Mouse (Mus musculus) forebrain, embryonic 15.5 days (tissue): ENCODE measurements at regions not wholly inside any gene's neighbourhood (a gene's known extent, or its start where the extent isn't known, plus 50 kb on each side); places are given as distances from the start of the nearest gene placed in this dataset.

ENCODE experiments used
- ATAC-seq: fragments of 200-750 bp; cut with Nextera tagmentation; replicated peaks from 2 replicates; pipeline ENCODE4 v1.8.0; 2017; ENCODE audit warnings: mild to moderate bottlenecking, moderate TSS enrichment, moderate library complexity
- H3K27ac ChIP-seq: fragments of 300-500 bp; sonication (generic); replicated peaks from 2 replicates; pipeline ENCODE4 v1.5.1; 2015; ENCODE audit warnings: mild to moderate bottlenecking, inconsistent platforms
- H3K27me3 ChIP-seq: fragments of 300-500 bp; sonication (generic); 2 replicates; pipeline ENCODE4 v1.6.1; 2015; ENCODE audit warnings: inconsistent platforms
- H3K36me3 ChIP-seq: fragments of 300-500 bp; sonication (generic); 2 replicates; pipeline ENCODE4 v1.6.1; 2015; ENCODE audit warnings: mild to moderate bottlenecking, inconsistent platforms
- H3K4me1 ChIP-seq: fragments of 300-500 bp; sonication (generic); 2 replicates; pipeline ENCODE4 v1.6.1; 2015; ENCODE audit warnings: inconsistent platforms
- H3K4me2 ChIP-seq: fragments of 300-500 bp; sonication (generic); replicated peaks from 2 replicates; pipeline ENCODE4 v1.6.1; 2015; ENCODE audit warnings: mild to moderate bottlenecking, inconsistent platforms
- H3K4me3 ChIP-seq: fragments of 300-500 bp; sonication (generic); 2 replicates; pipeline ENCODE4 v1.5.1; 2015; ENCODE audit warnings: mild to moderate bottlenecking, inconsistent platforms
- H3K9ac ChIP-seq: fragments of 300-500 bp; sonication (generic); replicated peaks from 2 replicates; pipeline ENCODE4 v1.6.1; 2015; ENCODE audit warnings: mild to moderate bottlenecking, inconsistent platforms
- H3K9me3 ChIP-seq: fragments of 300-500 bp; sonication (generic); 2 replicates; pipeline ENCODE4 v1.6.1; 2016; ENCODE audit warnings: inconsistent platforms
- WGBS: fragments of 180-500 bp; shearing (Covaris S2); methylation state at CpG from one replicate; pipeline ENCODE4 v1.1.7; 2015; ENCODE audit warnings: mixed read lengths; 5-methylcytosine and 5-hydroxymethylcytosine counted together

GRCm38 (mm10) chr3:102309756-102310155, 105.3 kb upstream of the Vangl1 start:
- H3K27ac ChIP-seq: no peak overlapping the region
- no peak overlapping the region for H3K9ac ChIP-seq
- H3K36me3 ChIP-seq: no peaks in the 10 kb centered on the region
- H3K27me3 ChIP-seq: no peaks in the 10 kb centered on the region
- no peak overlapping the region for H3K4me2 ChIP-seq
- H3K4me3 ChIP-seq: no peak overlapping the region
- H3K9me3 ChIP-seq: no peaks in the 10 kb centered on the region
- 20% methylated on average over 9 of the region's 9 CpGs for WGBS
- 0 out of 2 replicates have a peak, but pooled peaks have one; percentile 55 for ATAC-seq
- no peaks in the 10 kb centered on the region for H3K4me1 ChIP-seq

- no peaks in the 10 kb centered on the region for H3K9me3 ChIP-seq
- H3K36me3 ChIP-seq: no peaks in the 10 kb centered on the region
- H3K27me3 ChIP-seq: no peaks in the 10 kb centered on the region
- no peak overlapping the region for H3K27ac ChIP-seq
- no peak overlapping the region for H3K9ac ChIP-seq
- ATAC-seq: no peak
- WGBS: 79% methylated on average over 1 of the region's 1 CpGs
- no peaks in the 10 kb centered on the region for H3K4me1 ChIP-seq
- H3K4me2 ChIP-seq: no peak overlapping the region
- no peak overlapping the region for H3K4me3 ChIP-seq
Observed at GRCm38 (mm10) chr3:102307656-102308055, 103.2 kb upstream of the Vangl1 start.

- H3K27ac ChIP-seq: no peak overlapping the region
- WGBS: 82% methylated on average over 3 of the region's 3 CpGs
- H3K4me2 ChIP-seq: no peak overlapping the region
- ATAC-seq: no peak
- H3K36me3 ChIP-seq: no peaks in the 10 kb centered on the region
- no peaks in the 10 kb centered on the region for H3K27me3 ChIP-seq
- H3K4me1 ChIP-seq: no peaks in the 10 kb centered on the region
- no peak overlapping the region for H3K4me3 ChIP-seq
- H3K9me3 ChIP-seq: no peaks in the 10 kb centered on the region
- H3K9ac ChIP-seq: no peak overlapping the region
Observed at GRCm38 (mm10) chr3:102292385-102292784, 87.9 kb upstream of the Vangl1 start.

GRCm38 (mm10) chr3:102281983-102282382, 77.5 kb upstream of the Vangl1 start:
- WGBS: 81% methylated on average over 4 of the region's 4 CpGs
- Histone ChIP-seq H3K4me3 (no peak overlapping the region), H3K27ac (no peak overlapping the region), H3K4me1 (no peaks in the 10 kb centered on the region), H3K9ac (no peak overlapping the region), H3K27me3 (no peaks in the 10 kb centered on the region), H3K9me3 (no peaks in the 10 kb centered on the region), H3K36me3 (no peaks in the 10 kb centered on the region), H3K4me2 (no peak overlapping the region)
- no peak for ATAC-seq

- Histone ChIP-seq H3K4me3 (no peak overlapping the region), H3K9me3 (no peaks in the 10 kb centered on the region), H3K27me3 (no peaks in the 10 kb centered on the region), H3K4me2 (no peak overlapping the region), H3K27ac (no peak overlapping the region), H3K9ac (no peak overlapping the region), H3K4me1 (no peaks in the 10 kb centered on the region), H3K36me3 (no peaks in the 10 kb centered on the region)
- WGBS: 84% methylated on average over 2 of the region's 2 CpGs
- ATAC-seq: no peak
Observed at GRCm38 (mm10) chr3:102276758-102277157, 72.3 kb upstream of the Vangl1 start.

GRCm38 (mm10) chr3:102276283-102276682, 71.8 kb upstream of the Vangl1 start:
- H3K27ac ChIP-seq: no peak overlapping the region
- H3K27me3 ChIP-seq: no peaks in the 10 kb centered on the region
- ATAC-seq: no peak
- H3K36me3 ChIP-seq: no peaks in the 10 kb centered on the region
- H3K4me1 ChIP-seq: no peaks in the 10 kb centered on the region
- H3K4me3 ChIP-seq: no peak overlapping the region
- H3K9ac ChIP-seq: no peak overlapping the region
- H3K9me3 ChIP-seq: no peaks in the 10 kb centered on the region
- 82% methylated on average over 2 of the region's 2 CpGs for WGBS
- no peak overlapping the region for H3K4me2 ChIP-seq

- no peak for ATAC-seq
- 86% methylated on average over 7 of the region's 7 CpGs for WGBS
- H3K4me1 ChIP-seq: no peaks in the 10 kb centered on the region
Observed at GRCm38 (mm10) chr3:102275256-102276022, 70.9 kb upstream of the Vangl1 start.

GRCm38 (mm10) chr3:102270779-102271178, 66.3 kb upstream of the Vangl1 start:
- no peaks in the 10 kb centered on the region for H3K36me3 ChIP-seq
- H3K9me3 ChIP-seq: no peaks in the 10 kb centered on the region
- no peak overlapping the region for H3K9ac ChIP-seq
- no peaks in the 10 kb centered on the region for H3K27me3 ChIP-seq
- no peak overlapping the region for H3K4me2 ChIP-seq
- H3K27ac ChIP-seq: no peak overlapping the region
- H3K4me3 ChIP-seq: no peak overlapping the region
- no peak for ATAC-seq
- 94% methylated on average over 6 of the region's 6 CpGs for WGBS
- H3K4me1 ChIP-seq: no peaks in the 10 kb centered on the region

More at GRCm38 (mm10) chr3:102275256-102276022, 70.9 kb upstream of the Vangl1 start:
- Histone ChIP-seq H3K4me3 (no peak overlapping the region), H3K9me3 (no peaks in the 10 kb centered on the region), H3K36me3 (no peaks in the 10 kb centered on the region), H3K27me3 (no peaks in the 10 kb centered on the region), H3K27ac (no peak overlapping the region), H3K9ac (no peak overlapping the region), H3K4me2 (no peak overlapping the region)

GRCm38 (mm10) chr3:102270257-102270656, 65.8 kb upstream of the Vangl1 start:
- Histone ChIP-seq H3K9ac (no peak overlapping the region), H3K36me3 (no peaks in the 10 kb centered on the region), H3K27me3 (no peaks in the 10 kb centered on the region), H3K4me2 (no peak overlapping the region), H3K9me3 (no peaks in the 10 kb centered on the region), H3K4me3 (no peak overlapping the region), H3K27ac (no peak overlapping the region), H3K4me1 (no peaks in the 10 kb centered on the region)
- 80% methylated on average over 6 of the region's 6 CpGs for WGBS
- no peak for ATAC-seq

GRCm38 (mm10) chr3:102266136-102266535, 61.6 kb upstream of the Vangl1 start:
- Histone ChIP-seq H3K9me3 (no peaks in the 10 kb centered on the region), H3K4me2 (no peak overlapping the region), H3K27ac (no peak overlapping the region), H3K27me3 (no peaks in the 10 kb centered on the region), H3K4me3 (no peak overlapping the region), H3K4me1 (no peaks in the 10 kb centered on the region), H3K36me3 (no peaks in the 10 kb centered on the region), H3K9ac (no peak overlapping the region)
- WGBS: 84% methylated on average over 9 of the region's 9 CpGs
- ATAC-seq: no peak

- H3K9me3 ChIP-seq: no peaks in the 10 kb centered on the region
- H3K4me1 ChIP-seq: no peaks in the 10 kb centered on the region
- no peak overlapping the region for H3K9ac ChIP-seq
- no peaks in the 10 kb centered on the region for H3K27me3 ChIP-seq
- H3K36me3 ChIP-seq: no peaks in the 10 kb centered on the region
- 76% methylated on average over 7 of the region's 7 CpGs for WGBS
- no peak for ATAC-seq
- no peak overlapping the region for H3K4me2 ChIP-seq
- H3K4me3 ChIP-seq: no peak overlapping the region
- no peak overlapping the region for H3K27ac ChIP-seq
Observed at GRCm38 (mm10) chr3:102265146-102265545, 60.7 kb upstream of the Vangl1 start.

GRCm38 (mm10) chr3:102263326-102263725, 58.8 kb upstream of the Vangl1 start:
- Histone ChIP-seq H3K27me3 (no peaks in the 10 kb centered on the region), H3K9me3 (no peaks in the 10 kb centered on the region), H3K36me3 (no peaks in the 10 kb centered on the region), H3K27ac (no peak overlapping the region), H3K9ac (no peak overlapping the region), H3K4me2 (no peak overlapping the region), H3K4me3 (no peak overlapping the region), H3K4me1 (no peaks in the 10 kb centered on the region)
- no peak for ATAC-seq
- 81% methylated on average over 9 of the region's 9 CpGs for WGBS

GRCm38 (mm10) chr3:102262665-102263064, 58.2 kb upstream of the Vangl1 start:
- H3K9me3 ChIP-seq: no peaks in the 10 kb centered on the region
- H3K9ac ChIP-seq: no peak overlapping the region
- H3K27ac ChIP-seq: no peak overlapping the region
- H3K4me3 ChIP-seq: no peak overlapping the region
- no peaks in the 10 kb centered on the region for H3K27me3 ChIP-seq
- ATAC-seq: no peak
- H3K4me2 ChIP-seq: no peak overlapping the region
- no peaks in the 10 kb centered on the region for H3K4me1 ChIP-seq
- no peaks in the 10 kb centered on the region for H3K36me3 ChIP-seq
- 66% methylated on average over 8 of the region's 8 CpGs for WGBS
